Mouse (Mus musculus) heart, embryonic 15.5 days (tissue): ENCODE results near the gene Mast2. TPM values are rescaled to one million over a fixed set of nuclear protein-coding genes. Genes with fewer than 3 reads are reported as not detected.

Experiments
- polyA plus RNA-seq: library from polyadenylated mRNA; unstranded; fragments of >200 nt; fragmentation: Nextera tagmentation; extraction: Ambion mirVana; gene quantifications from 2 replicates; pipeline ENCODE4 v1.2.1, GENCODE M21; 2015

Gene Mast2
- polyA plus RNA-seq, 1 experiment from 2014 or later: 16.8 TPM

Other genes with a start within 250 kb of the Mast2 start
- 9.9 and 10.8 TPM in 2 replicates for gene Pik3r3, start 242.6 kb downstream of the Mast2 start, polyA plus RNA-seq
- 14.5 and 14.8 TPM in 2 replicates for gene Ipp, start 43.4 kb upstream of the Mast2 start, polyA plus RNA-seq
- gene Tmem69, start 91.8 kb upstream of the Mast2 start, polyA plus RNA-seq: 24.7 and 26.9 TPM in 2 replicates
- 24.4 and 28.0 TPM in 2 replicates for gene Gpbp1l1, start 93.5 kb upstream of the Mast2 start, polyA plus RNA-seq
- gene Ccdc17, start 132.5 kb upstream of the Mast2 start, polyA plus RNA-seq: 4.3 and 4.5 TPM in 2 replicates
- 68.6 and 75.0 TPM in 2 replicates for gene Nasp, start 163.8 kb upstream of the Mast2 start, polyA plus RNA-seq
- gene Akr1a1, start 187.5 kb upstream of the Mast2 start, polyA plus RNA-seq: 501 and 616 TPM in 2 replicates
- 850 and 967 TPM in 2 replicates for gene Prdx1, start 221.4 kb upstream of the Mast2 start, polyA plus RNA-seq
- gene Mmachc, start 244.2 kb upstream of the Mast2 start, polyA plus RNA-seq: 33.9 and 34.1 TPM in 2 replicates
- gene Ccdc163, start 244.3 kb upstream of the Mast2 start, polyA plus RNA-seq: 13.2 and 18.0 TPM in 2 replicates